Mouse (Mus musculus): ENCODE data around the gene Myh10.

DNA sequence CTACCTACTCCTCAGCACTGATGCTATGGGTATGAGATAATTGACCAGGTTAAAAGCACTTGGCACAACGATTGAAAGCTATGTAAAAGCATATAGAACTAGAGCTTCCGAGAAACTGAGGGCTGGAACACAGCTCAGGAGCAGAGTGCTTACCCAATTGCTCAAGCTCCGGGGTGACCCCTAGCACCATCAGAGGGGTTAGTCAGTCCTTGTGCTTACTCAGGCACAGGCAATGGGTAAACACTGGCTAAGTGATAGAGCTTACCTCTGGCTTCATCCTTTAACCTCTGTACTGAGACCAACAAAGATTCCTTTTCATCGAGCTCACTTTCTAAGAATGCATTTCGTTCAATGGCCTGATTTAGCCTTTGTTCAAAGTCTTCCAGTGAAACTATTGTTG is 148.2 kb downstream of the Myh10 start:
- no peak for TF ChIP-seq CTCF (IDR thresholded peaks at IDR 0.05; ENCODE audit: extremely low read depth, insufficient read depth, insufficient read length, insufficient replicate concordance)
- TF ChIP-seq POLR2A (IDR thresholded peaks at IDR 0.05; ENCODE audit: low read depth, low read length) = no peak

Measured in spleen, adult 2 months (tissue).